Mouse (Mus musculus) cerebellum, adult 8-10 months (tissue): Measurements from ENCODE around the gene Smtn.

Source experiments
- DNase-seq: peaks from one replicate; pipeline ENCODE4 v3.0.0; 2022

Smtn gene

GRCm38 (mm10) chr11:3526207-3526606 is 14.2 kb downstream of the Smtn start:
- DNase-seq: no peak

GRCm38 (mm10) chr11:3525560-3525959 is 14.9 kb downstream of the Smtn start:
- no peak for DNase-seq

- no peak for DNase-seq
These were observed 16.4 kb downstream of the Smtn start for GRCm38 (mm10) chr11:3523840-3524582.

- DNase-seq: no peak
These were observed 18.0 kb downstream of the Smtn start for GRCm38 (mm10) chr11:3522285-3523000.

- no peak for DNase-seq
These were observed 18.8 kb downstream of the Smtn start for GRCm38 (mm10) chr11:3521339-3522224.

- no peak for DNase-seq
These were observed 19.5 kb downstream of the Smtn start for GRCm38 (mm10) chr11:3520919-3521318.

- DNase-seq: peak; percentile 69
These were observed 20.5 kb downstream of the Smtn start for GRCm38 (mm10) chr11:3519756-3520398.

- no peak for DNase-seq
These were observed 21.2 kb downstream of the Smtn start for GRCm38 (mm10) chr11:3519051-3519726.

- no peak for DNase-seq
These were observed 22.3 kb downstream of the Smtn start for GRCm38 (mm10) chr11:3517846-3518732.

- DNase-seq: peak; percentile 54
These were observed 23.3 kb downstream of the Smtn start for GRCm38 (mm10) chr11:3516859-3517845.

- no peak for DNase-seq
These were observed 24.3 kb downstream of the Smtn start for GRCm38 (mm10) chr11:3516121-3516520.

- peak; percentile 91 for DNase-seq
These were observed 24.8 kb downstream of the Smtn start for GRCm38 (mm10) chr11:3515637-3516036.

- DNase-seq: no peak
These were observed 25.2 kb downstream of the Smtn start for GRCm38 (mm10) chr11:3515216-3515615.

GRCm38 (mm10) chr11:3514529-3515054 is 25.8 kb downstream of the Smtn start, which contains the start of gene Selenom:
Gene Selenom, plus strand, starts transcription at chr11:3514684.
- DNase-seq: peak; percentile 97

- peak; percentile 62 for DNase-seq
These were observed 27.1 kb downstream of the Smtn start for GRCm38 (mm10) chr11:3513291-3513690.

- DNase-seq: no peak
These were observed 30.1 kb downstream of the Smtn start for GRCm38 (mm10) chr11:3510321-3510720.

- no peak for DNase-seq
These were observed 31.0 kb downstream of the Smtn start for GRCm38 (mm10) chr11:3509181-3510085.

GRCm38 (mm10) chr11:3508226-3508625 is 32.2 kb downstream of the Smtn start:
- DNase-seq: no peak
